ENCODE assay signal across 8 mouse cellular contexts in the genomic region with DNA sequence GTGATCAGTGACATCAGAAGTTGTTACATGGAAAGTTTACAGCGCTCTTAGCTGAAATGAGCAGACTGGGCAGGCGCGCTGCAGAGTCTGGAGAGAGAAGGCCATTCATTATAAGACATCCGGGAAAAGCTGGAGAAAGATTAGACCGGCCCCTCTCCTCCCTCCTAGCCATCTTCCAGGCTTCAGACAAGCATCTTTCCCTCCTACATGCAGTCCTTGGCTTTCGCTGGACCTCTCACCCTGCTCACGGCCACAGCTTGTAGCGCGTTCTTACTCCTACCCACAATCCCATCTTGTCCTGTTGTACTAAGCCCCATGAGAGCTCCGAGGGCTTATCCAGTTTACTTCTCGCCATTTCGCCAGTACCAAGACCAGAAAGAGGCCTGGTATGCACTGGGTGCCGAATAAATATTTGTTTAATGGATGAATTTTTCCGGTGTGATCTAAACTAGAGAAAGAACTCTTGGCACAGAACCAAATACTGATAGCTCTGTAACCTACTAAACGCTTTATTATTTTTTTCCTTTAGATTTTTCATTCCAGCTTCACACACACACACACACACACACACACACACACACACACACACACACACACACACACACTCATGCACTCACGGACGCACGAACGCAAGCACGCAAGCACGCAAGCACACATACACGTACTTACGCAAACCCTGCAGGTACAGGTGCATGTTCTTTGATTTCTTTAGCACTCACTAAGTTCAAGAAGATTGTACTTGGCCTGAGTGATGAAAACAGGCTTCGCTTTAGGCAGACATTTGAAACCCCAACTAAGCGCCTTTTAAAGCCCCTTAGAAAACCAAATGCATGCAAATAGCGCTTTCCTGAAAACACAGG. TPM values are rescaled to one million over a fixed set of nuclear protein-coding genes. Genes with fewer than 3 reads are reported as not detected.
DNase-seq lines count a peak whose midpoint lies in the region; ATAC-seq and TF ChIP-seq lines count a peak whose summit lies in the region.

No protein-coding gene starts in this region.

- DNase-seq in heart, postnatal 36 days = no peak
- peak; percentile 41 for DNase-seq in embryonic facial prominence, embryonic 10.5 days (ENCODE audit: low spot score)
- peak; percentile 91 for DNase-seq in midbrain, embryonic 11.5 days (ENCODE audit: low spot score, missing footprints)
- DNase-seq in urinary bladder, postnatal 25 days (ENCODE audit: low spot score) = no peak
- no peak for DNase-seq in thymus, postnatal 4 days
- DNase-seq in cerebellum, adult 2 months = no peak

- no peaks in the 10 kb centered on the region for H3K9me3 ChIP-seq in heart, embryonic 11.5 days (replicated peaks; ENCODE audit: control insufficient read depth, low read length)
- H3K9me3 ChIP-seq in embryonic facial prominence, embryonic 10.5 days = no peaks in the 10 kb centered on the region
- H3K9me3 ChIP-seq in hindbrain, embryonic 16.5 days (ENCODE audit: control insufficient read depth, low read length) = no peaks in the 10 kb centered on the region
- no peaks in the 10 kb centered on the region for H3K9me3 ChIP-seq in midbrain, embryonic 11.5 days (ENCODE audit: control insufficient read depth, low read length)

- H3K9ac ChIP-seq in heart, embryonic 11.5 days (ENCODE audit: low read depth, low read length) = peak overlapping the region; percentile 4; the same call in 1 of the 2 replicates
- no peak overlapping the region for H3K9ac ChIP-seq in hindbrain, embryonic 16.5 days (ENCODE audit: low read depth, low read length)
- 0 out of 2 replicates have a peak overlapping the region, but pooled peaks have one; percentile 34 for H3K9ac ChIP-seq in midbrain, embryonic 11.5 days (ENCODE audit: low read length)

- H3K4me2 ChIP-seq in heart, embryonic 11.5 days = peak overlapping the region; percentile 61
- peak overlapping the region; percentile 52 for H3K4me2 ChIP-seq in hindbrain, embryonic 16.5 days (ENCODE audit: low read length)
- H3K4me2 ChIP-seq in midbrain, embryonic 11.5 days = peak overlapping the region; percentile 22; the same call in 1 of the 2 replicates

- H3K36me3 ChIP-seq in heart, embryonic 11.5 days (ENCODE audit: control insufficient read depth, insufficient read depth, low read length) = no peaks in the 10 kb centered on the region
- no peaks in the 10 kb centered on the region for H3K36me3 ChIP-seq in embryonic facial prominence, embryonic 10.5 days (replicated peaks)
- no peaks in the 10 kb centered on the region for H3K36me3 ChIP-seq in hindbrain, embryonic 16.5 days (ENCODE audit: control insufficient read depth, insufficient read depth, low read length)
- no peaks in the 10 kb centered on the region for H3K36me3 ChIP-seq in midbrain, embryonic 11.5 days (ENCODE audit: control insufficient read depth, insufficient read depth, low read length)

- H3K27ac ChIP-seq in heart, embryonic 11.5 days (ENCODE audit: low read depth, low read length) = no peak overlapping the region
- H3K27ac ChIP-seq in embryonic facial prominence, embryonic 10.5 days (replicated peaks) = peak overlapping the region; percentile 35; the same call in 1 of the 2 replicates
- no peak overlapping the region for H3K27ac ChIP-seq in hindbrain, embryonic 16.5 days (ENCODE audit: low read depth, low read length)
- H3K27ac ChIP-seq in midbrain, embryonic 11.5 days (ENCODE audit: low read depth, low read length) = no peak overlapping the region
- no peak overlapping the region for H3K27ac ChIP-seq in cerebellum, adult 2 months (ENCODE audit: insufficient read depth, low read length)

- intact Hi-C loops in heart, postnatal 36 days (cut with DNase I) = no loop called here

- 0 out of 2 replicates have a peak, but pooled peaks cover 2% of the 10 kb centered on the region for H3K27me3 ChIP-seq in heart, embryonic 11.5 days (ENCODE audit: control insufficient read depth, insufficient read depth, low read length)
- peaks cover 55% of the 10 kb centered on the region for H3K27me3 ChIP-seq in embryonic facial prominence, embryonic 10.5 days (replicated peaks; ENCODE audit: low read depth, poor library complexity, severe bottlenecking)
- H3K27me3 ChIP-seq in hindbrain, embryonic 16.5 days (replicated peaks; ENCODE audit: control insufficient read depth, insufficient read depth, low read length) = no peaks in the 10 kb centered on the region
- H3K27me3 ChIP-seq in midbrain, embryonic 11.5 days (ENCODE audit: control insufficient read depth, insufficient read depth, low read length) = peaks cover 2% of the 10 kb centered on the region; the same call in 1 of the 2 replicates
- H3K27me3 ChIP-seq in cerebellum, adult 2 months (ENCODE audit: control insufficient read depth, insufficient read depth, low read length) = no peaks in the 10 kb centered on the region; the same call in 1 of the 2 replicates

- TF ChIP-seq CTCF in cerebellum, adult 2 months (IDR thresholded peaks at IDR 0.05; ENCODE audit: borderline replicate concordance, insufficient read depth, low read depth, low read length) = no peak

- ATAC-seq in heart, embryonic 11.5 days (replicated peaks; ENCODE audit: insufficient number of reproducible peaks, low FRiP score, low TSS enrichment) = no peak
- ATAC-seq in hindbrain, embryonic 16.5 days = peak; percentile 42; the same call in 1 of the 2 replicates
- ATAC-seq in midbrain, embryonic 11.5 days (ENCODE audit: low FRiP score) = no peak

- no peak for TF ChIP-seq POLR2A in cerebellum, adult 2 months (IDR thresholded peaks at IDR 0.05; ENCODE audit: borderline replicate concordance, insufficient read depth, low read length)

- H3K4me3 ChIP-seq in heart, embryonic 11.5 days (ENCODE audit: low read depth, low read length) = peak overlapping the region; percentile 16
- peak overlapping the region; percentile 47 for H3K4me3 ChIP-seq in embryonic facial prominence, embryonic 10.5 days
- peak overlapping the region; percentile 24 for H3K4me3 ChIP-seq in hindbrain, embryonic 16.5 days (ENCODE audit: low read length)
- H3K4me3 ChIP-seq in midbrain, embryonic 11.5 days (ENCODE audit: low read depth, low read length) = no peak overlapping the region
- no peak overlapping the region for H3K4me3 ChIP-seq in cerebellum, adult 2 months (replicated peaks; ENCODE audit: insufficient read depth, low read depth, low read length)

- 9% methylated on average over 26 of the region's 26 CpGs for WGBS in heart, embryonic 11.5 days (ENCODE audit: insufficient replicate concordance)
- 11% methylated on average over 26 of the region's 26 CpGs for WGBS in embryonic facial prominence, embryonic 10.5 days
- WGBS in hindbrain, embryonic 16.5 days = 20% methylated on average over 26 of the region's 26 CpGs
- WGBS in midbrain, embryonic 11.5 days = 14% methylated on average over 26 of the region's 26 CpGs
- whole genome bisulfite sequencing in cerebellum, adult 2 months = 59% methylated on average over 26 of the region's 26 CpGs

- peaks cover 8% of the 10 kb centered on the region; the same call in 1 of the 2 replicates for H3K4me1 ChIP-seq in heart, embryonic 11.5 days (ENCODE audit: control insufficient read depth, insufficient read depth, low read length)
- peaks cover 18% of the 10 kb centered on the region for H3K4me1 ChIP-seq in embryonic facial prominence, embryonic 10.5 days
- peaks cover 10% of the 10 kb centered on the region for H3K4me1 ChIP-seq in hindbrain, embryonic 16.5 days (ENCODE audit: control insufficient read depth, insufficient read depth, low read depth, low read length)
- H3K4me1 ChIP-seq in midbrain, embryonic 11.5 days (ENCODE audit: control insufficient read depth, insufficient read depth, low read length) = peaks cover 10% of the 10 kb centered on the region
- H3K4me1 ChIP-seq in cerebellum, adult 2 months (ENCODE audit: control insufficient read depth, insufficient read depth, low read length) = no peaks in the 10 kb centered on the region

RNA-seq across cellular contexts. Expression of gene Enc1, which starts 41.4 kb away (rescaled TPM):
- polyA plus RNA-seq in heart, embryonic 11.5 days (2014; fragmentation: Nextera tagmentation; extraction: Ambion mirVana) = 5.4 and 6.3 TPM in 2 replicates
- total RNA-seq in heart, postnatal 36 days (2021) = 1 to 10 TPM; 4.7 to 8.1 TPM
- 5.6 and 6.8 TPM in 2 replicates for polyA plus RNA-seq in embryonic facial prominence, embryonic 10.5 days (2016; fragmentation: Nextera tagmentation; extraction: Ambion mirVana)
- polyA plus RNA-seq in hindbrain, embryonic 16.5 days (2015; fragmentation: Nextera tagmentation; extraction: Ambion mirVana) = 66.3 and 67.6 TPM in 2 replicates
- polyA plus RNA-seq in midbrain, embryonic 11.5 days (2014; fragmentation: Nextera tagmentation; extraction: Ambion mirVana) = 18.4 and 19.8 TPM in 2 replicates
- 16.7 and 20.2 TPM in 2 replicates for polyA plus RNA-seq in cerebellum, adult 2 months (2012; rRNA removed)

Comparison
In these comparisons a context has a peak if more than half of its experiments do, and no peak if none do; other contexts are left out.
1. H3K4me3 ChIP-seq: peak in heart, embryonic 11.5 days (single experiment), embryonic facial prominence, embryonic 10.5 days (single experiment) and hindbrain, embryonic 16.5 days (single experiment); none in midbrain, embryonic 11.5 days (single experiment) and cerebellum, adult 2 months (single experiment).
2. DNase-seq: peak in embryonic facial prominence, embryonic 10.5 days (single experiment) and midbrain, embryonic 11.5 days (single experiment); none in heart, postnatal 36 days (0 of 2), urinary bladder, postnatal 25 days (single experiment), thymus, postnatal 4 days (single experiment) and cerebellum, adult 2 months (0 of 2).
3. Peak in every context shown above with its lines, with median percentiles within 50 percentile points of each other: H3K4me2 ChIP-seq.